In genomic region chr6:94865498-94865897, GRCm38 (mm10) we compare ENCODE assay signal across 30 mouse cellular contexts.
DNase-seq lines count a peak whose midpoint lies in the region; ATAC-seq and TF ChIP-seq lines count a peak whose summit lies in the region.
"Had no signal": no experiment of that assay in that cellular context is flagged by ENCODE, and none has a peak within 500 bp of the region (broad histone marks: within the 10 kb centered on the region; RNA-seq: fewer than 3 reads in every experiment).

No protein-coding gene starts in this region.

- no peak overlapping the region for H3K4me3 ChIP-seq in heart, embryonic 14.5 days (ENCODE audit: control insufficient read depth in 1 of 2, insufficient read depth in 1 of 2, low read depth in 1 of 2, low read length in 2 of 2)
- H3K4me3 ChIP-seq in heart, embryonic 11.5 days (ENCODE audit: low read depth, low read length) = no peak overlapping the region
- no peak overlapping the region for H3K4me3 ChIP-seq in MEL (ENCODE audit: control insufficient read depth in 1 of 2, insufficient read depth in 1 of 2, low read depth in 2 of 2, low read length in 2 of 2)
- H3K4me3 ChIP-seq: forebrain, embryonic 10.5 days; forebrain, embryonic 15.5 days; hindbrain, embryonic 12.5 days; limb, embryonic 10.5 days; limb, embryonic 15.5 days; megakaryocyte, embryonic 14.5 days; neural tube, embryonic 15.5 days had no signal

- DNase-seq in heart, postnatal 4 days = peak; percentile 16
- no peak for DNase-seq in heart, adult 11 months
- peak; percentile 80 for DNase-seq in MEL (ENCODE audit: low read depth, low spot score)
- DNase-seq in kidney, adult 8-10 months = no peak
- no peak for DNase-seq in adrenal gland, adult 8-10 months
- DNase-seq: adrenal gland, postnatal 36 days; cerebellum, adult 18-20 months; gastrocnemius, postnatal 25 days; kidney, postnatal 14 days; layer of hippocampus, adult 9-11 months; lung, embryonic 14.5 days; lung, postnatal 14 days; midbrain, embryonic 14.5 days; retina, postnatal 1 day; right cerebral cortex, postnatal 14 days; thymus, adult 2 months; thymus, postnatal 36 days had no signal

- H3K9ac ChIP-seq in heart, embryonic 14.5 days (ENCODE audit: low read length) = no peak overlapping the region
- H3K9ac ChIP-seq in heart, embryonic 11.5 days (ENCODE audit: low read depth, low read length) = no peak overlapping the region
- no peak overlapping the region for H3K9ac ChIP-seq in MEL (ENCODE audit: control insufficient read depth, low read depth, low read length, poor library complexity, severe bottlenecking)
- H3K9ac ChIP-seq: forebrain, embryonic 15.5 days; hindbrain, embryonic 12.5 days; limb, embryonic 15.5 days; liver, embryonic 14.5 days; lung, embryonic 14.5 days; neural tube, embryonic 15.5 days had no signal

- H3K4me1 ChIP-seq in heart, embryonic 14.5 days (ENCODE audit: control insufficient read depth in 2 of 2, insufficient read depth in 2 of 2, low read length in 2 of 2) = peaks cover 9 to 20% of the 10 kb centered on the region in 2 experiments
- H3K4me1 ChIP-seq in heart, embryonic 11.5 days (ENCODE audit: control insufficient read depth, insufficient read depth, low read length) = peaks cover 9% of the 10 kb centered on the region
- peaks cover 0 to 6% of the 10 kb centered on the region in 2 experiments; a peak in 2 of 4 replicates for H3K4me1 ChIP-seq in MEL (ENCODE audit: control insufficient read depth in 1 of 2, insufficient read depth in 2 of 2, low read length in 2 of 2)
- H3K4me1 ChIP-seq: forebrain, embryonic 15.5 days; hindbrain, embryonic 12.5 days; limb, embryonic 10.5 days; limb, embryonic 15.5 days; megakaryocyte, embryonic 14.5 days; neural tube, embryonic 15.5 days had no signal

- 22% methylated on average over 2 of the region's 2 CpGs for WGBS in heart, embryonic 14.5 days
- WGBS in heart, embryonic 11.5 days (ENCODE audit: insufficient replicate concordance) = 41% methylated on average over 2 of the region's 2 CpGs

- TF ChIP-seq RAD21 in MEL (IDR thresholded peaks at IDR 0.05; ENCODE audit: low read depth, low read length) = no peak

- TF ChIP-seq POLR2A in MEL (IDR thresholded peaks at IDR 0.05; ENCODE audit: control insufficient read depth in 1 of 2, insufficient read depth in 1 of 2, low read depth in 1 of 2, low read length in 2 of 2, poor library complexity in 1 of 2) = no peak

- peak overlapping the region; percentile 64 to 73 for H3K27ac ChIP-seq in heart, embryonic 14.5 days (replicated peaks in 1 of 2; ENCODE audit: control insufficient read depth in 1 of 2, insufficient read depth in 1 of 2, low read depth in 2 of 2, low read length in 2 of 2)
- no peak overlapping the region; the same call in 1 of the 2 replicates for H3K27ac ChIP-seq in heart, embryonic 11.5 days (ENCODE audit: low read depth, low read length)
- H3K27ac ChIP-seq in MEL (ENCODE audit: control insufficient read depth, low read depth, low read length) = no peak overlapping the region
- H3K27ac ChIP-seq: forebrain, embryonic 10.5 days; forebrain, embryonic 15.5 days; hindbrain, embryonic 12.5 days; limb, embryonic 10.5 days; limb, embryonic 15.5 days; liver, embryonic 14.5 days; neural tube, embryonic 15.5 days had no signal

- no peaks in the 10 kb centered on the region for H3K79me2 ChIP-seq in MEL (ENCODE audit: control insufficient read depth, insufficient read depth, low read length, poor library complexity)

- no peaks in the 10 kb centered on the region for H3K36me3 ChIP-seq in heart, embryonic 14.5 days (ENCODE audit: control insufficient read depth, insufficient read depth, low read length)
- H3K36me3 ChIP-seq in heart, embryonic 11.5 days (ENCODE audit: control insufficient read depth, insufficient read depth, low read length) = no peaks in the 10 kb centered on the region
- H3K36me3 ChIP-seq in MEL (ENCODE audit: control insufficient read depth in 1 of 2, insufficient read depth in 2 of 2, low read length in 2 of 2) = peaks cover 0 to 6% of the 10 kb centered on the region in 2 experiments; a peak in 2 of 4 replicates
- H3K36me3 ChIP-seq: forebrain, embryonic 10.5 days; forebrain, embryonic 15.5 days; hindbrain, embryonic 12.5 days; limb, embryonic 10.5 days; limb, embryonic 15.5 days; neural tube, embryonic 15.5 days had no signal

- no peak for TF ChIP-seq CTCF in MEL (IDR thresholded peaks at IDR 0.05 in 2 of 3, conservative IDR thresholded peaks at IDR 0.05 in 1 of 3; ENCODE audit: control insufficient read depth in 1 of 3, insufficient read depth in 1 of 3, low read depth in 2 of 3, low read length in 3 of 3, poor library complexity in 1 of 3, severe bottlenecking in 1 of 3)

- 0 out of 2 replicates have a peak, but pooled peaks cover 4% of the 10 kb centered on the region for H3K27me3 ChIP-seq in heart, embryonic 14.5 days (ENCODE audit: control insufficient read depth, insufficient read depth, low read length)
- H3K27me3 ChIP-seq in heart, embryonic 11.5 days (ENCODE audit: control insufficient read depth, insufficient read depth, low read length) = no peaks in the 10 kb centered on the region
- H3K27me3 ChIP-seq in MEL (ENCODE audit: control insufficient read depth in 1 of 2, insufficient read depth in 2 of 2, low read length in 2 of 2) = no peaks in the 10 kb centered on the region
- H3K27me3 ChIP-seq: forebrain, embryonic 15.5 days; hindbrain, embryonic 12.5 days; limb, embryonic 15.5 days; neural tube, embryonic 15.5 days had no signal

- peak; percentile 86 to 92 for TF ChIP-seq EP300 in MEL (IDR thresholded peaks at IDR 0.05; ENCODE audit: low read depth in 1 of 2, low read length in 2 of 2)

- peak overlapping the region; percentile 3 for H3K4me2 ChIP-seq in heart, embryonic 14.5 days (ENCODE audit: low read length)
- no peak overlapping the region for H3K4me2 ChIP-seq in heart, embryonic 11.5 days
- H3K4me2 ChIP-seq: forebrain, embryonic 15.5 days; hindbrain, embryonic 12.5 days; limb, embryonic 15.5 days; lung, embryonic 14.5 days; neural tube, embryonic 15.5 days had no signal

- H3K9me3 ChIP-seq in heart, embryonic 14.5 days (ENCODE audit: control insufficient read depth, low read length) = no peaks in the 10 kb centered on the region
- H3K9me3 ChIP-seq in heart, embryonic 11.5 days (replicated peaks; ENCODE audit: control insufficient read depth, low read length) = no peaks in the 10 kb centered on the region
- no peaks in the 10 kb centered on the region for H3K9me3 ChIP-seq in MEL (replicated peaks; ENCODE audit: insufficient read depth, low read length)
- H3K9me3 ChIP-seq: forebrain, embryonic 10.5 days; forebrain, embryonic 15.5 days; hindbrain, embryonic 12.5 days; limb, embryonic 10.5 days; limb, embryonic 15.5 days; neural tube, embryonic 15.5 days had no signal

- peak; percentile 72 for ATAC-seq in heart, embryonic 14.5 days (ENCODE audit: insufficient number of reproducible peaks, insufficient read depth, low FRiP score, low read depth)
- ATAC-seq in heart, embryonic 11.5 days (replicated peaks; ENCODE audit: insufficient number of reproducible peaks, low FRiP score, low TSS enrichment) = no peak
- peak; percentile 64 for ATAC-seq in erythroblast, adult 5-6 weeks (replicated peaks; ENCODE audit: low FRiP score, poor library complexity, severe bottlenecking)
- ATAC-seq: CD4-positive, CD25-positive, alpha-beta regulatory T cell, adult 4 months; forebrain, embryonic 15.5 days; intestine, postnatal 0 days had no signal

TF ChIP-seq in MEL, 35 proteins besides CTCF, POLR2A, EP300 and RAD21:
- TF ChIP-seq ETS1 (IDR thresholded peaks at IDR 0.05; ENCODE audit: low read depth, low read length) = peak; percentile 71; the same call in 1 of the 2 replicates
- TF ChIP-seq GATA1 (IDR thresholded peaks at IDR 0.05; ENCODE audit: low read depth, low read length) = peak; percentile 80
- TF ChIP-seq USF1 (IDR thresholded peaks at IDR 0.05; ENCODE audit: low read depth, low read length) = no peak
- TF ChIP-seq TAL1 (IDR thresholded peaks at IDR 0.05; ENCODE audit: low read length) = peak; percentile 76
- TF ChIP-seq RCOR1 (IDR thresholded peaks at IDR 0.05; ENCODE audit: low read depth, low read length) = peak; percentile 73; the same call in 1 of the 2 replicates
- TF ChIP-seq BHLHE40 (IDR thresholded peaks at IDR 0.05; ENCODE audit: borderline replicate concordance, low read depth, low read length) = peak; percentile 46; the same call in 1 of the 2 replicates
- TF ChIP-seq TCF12 (IDR thresholded peaks at IDR 0.05; ENCODE audit: low read depth, low read length) = peak; percentile 87
- TF ChIP-seq ZMIZ1 (IDR thresholded peaks at IDR 0.05; ENCODE audit: low read depth, low read length) = no peak
TF ChIP-seq in MEL: peak in this region for 6.

Comparison
In these comparisons a context has a peak if more than half of its experiments do, and no peak if none do; other contexts are left out.
1. H3K27ac ChIP-seq: peak in heart, embryonic 14.5 days (2 of 2); none in heart, embryonic 11.5 days (single experiment) and MEL (single experiment).
2. DNase-seq: peak in heart, postnatal 4 days (single experiment) and MEL (single experiment); none in heart, adult 11 months (single experiment), kidney, adult 8-10 months (0 of 2) and adrenal gland, adult 8-10 months (single experiment).